Mouse (Mus musculus): ENCODE data around the gene Gimap9.

Gimap9 gene

DNA sequence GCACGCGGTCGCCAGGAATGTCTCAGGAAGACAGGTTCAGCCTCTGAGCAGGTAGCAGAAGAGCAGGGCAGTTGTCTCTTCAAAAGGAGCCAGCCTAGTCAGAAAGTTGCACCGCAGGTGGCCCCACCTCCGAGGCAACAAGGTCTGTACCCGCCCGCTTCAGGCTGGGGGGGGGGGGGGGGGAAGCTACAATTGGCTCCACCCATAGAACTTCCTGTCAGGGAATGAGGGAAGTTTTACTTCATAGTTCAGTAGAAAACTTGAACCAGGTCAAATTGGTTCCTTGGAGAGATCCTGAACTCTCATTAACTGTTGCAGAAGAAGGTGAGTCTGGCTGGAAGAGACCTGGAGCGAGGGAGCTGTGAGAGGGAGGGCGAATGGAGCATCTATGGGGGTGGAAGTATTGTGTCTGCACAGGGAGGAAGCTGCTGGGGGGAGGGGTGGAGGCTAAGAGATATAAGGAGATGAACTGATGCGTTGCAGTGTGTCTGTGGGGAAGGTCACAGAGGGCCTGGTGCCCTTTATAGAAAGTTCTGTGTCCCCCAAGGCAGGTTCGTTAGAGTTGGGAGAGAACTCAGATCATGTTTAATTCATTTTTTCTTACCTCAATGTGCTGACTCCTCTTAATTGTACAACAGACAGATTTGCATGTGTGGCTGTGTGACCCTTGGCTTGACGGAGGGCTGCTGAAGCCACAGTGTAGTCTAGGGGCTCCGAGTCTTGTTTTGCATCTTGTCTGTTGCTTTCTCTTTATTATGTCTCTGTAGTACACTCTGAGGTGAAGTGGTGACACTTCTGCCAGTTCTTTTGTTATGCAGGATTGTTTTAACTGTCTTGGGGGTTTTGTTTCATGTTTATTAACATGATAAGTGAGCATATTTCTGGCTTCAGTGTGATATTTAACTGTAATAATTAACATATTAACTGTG lies at the start of gene Gimap9:
Gene Gimap9, plus strand, starts transcription at position 199 of the 929 bp plus-strand sequence.
- peak; percentile 95 for DNase-seq

DNA sequence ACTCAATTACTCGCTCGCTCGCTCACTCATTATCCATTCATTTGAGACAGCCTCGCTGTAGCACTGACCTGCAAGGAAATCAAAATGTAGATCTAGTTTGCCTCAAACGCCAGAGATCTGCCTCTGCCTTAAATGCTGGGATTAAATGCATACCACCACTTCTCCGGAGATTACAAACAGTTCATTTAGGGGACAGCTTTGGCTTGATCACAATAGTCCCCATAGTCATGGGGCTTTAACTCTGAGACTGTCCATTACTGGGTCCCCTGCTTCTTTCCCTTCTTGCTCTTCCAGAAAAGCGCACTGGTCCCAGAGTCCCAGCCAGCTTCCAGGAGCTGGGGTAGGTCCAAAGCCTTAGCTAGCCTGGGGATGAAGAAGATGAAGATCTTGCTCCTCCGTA lies 49.5 kb upstream of the Gimap9 start, which contains the start of gene AI854703:
Gene AI854703, plus strand, starts transcription at position 301 of the 400 bp plus-strand sequence.
- no peak for DNase-seq

DNA sequence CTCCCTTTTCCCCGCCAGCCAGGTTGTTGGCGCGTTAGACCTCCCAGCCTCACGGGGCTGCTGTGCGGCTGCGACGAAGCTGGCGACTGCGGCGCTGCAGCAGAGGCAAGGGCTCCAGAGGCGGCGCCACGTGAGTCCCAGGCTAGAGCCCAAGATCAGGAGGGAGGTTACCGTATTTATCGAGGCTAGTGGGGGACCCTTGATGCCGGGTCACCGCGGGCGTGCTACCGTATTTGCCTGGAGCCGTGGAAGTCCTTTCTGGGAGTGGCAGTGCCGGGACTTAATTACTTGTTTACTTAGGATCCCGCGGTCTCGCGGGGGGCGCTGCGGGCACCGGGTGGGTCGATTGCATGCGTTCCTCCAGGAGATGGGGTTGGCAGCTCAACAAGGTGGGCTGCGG lies 48.9 kb upstream of the Gimap9 start:
- peak; percentile 97 for DNase-seq

DNA sequence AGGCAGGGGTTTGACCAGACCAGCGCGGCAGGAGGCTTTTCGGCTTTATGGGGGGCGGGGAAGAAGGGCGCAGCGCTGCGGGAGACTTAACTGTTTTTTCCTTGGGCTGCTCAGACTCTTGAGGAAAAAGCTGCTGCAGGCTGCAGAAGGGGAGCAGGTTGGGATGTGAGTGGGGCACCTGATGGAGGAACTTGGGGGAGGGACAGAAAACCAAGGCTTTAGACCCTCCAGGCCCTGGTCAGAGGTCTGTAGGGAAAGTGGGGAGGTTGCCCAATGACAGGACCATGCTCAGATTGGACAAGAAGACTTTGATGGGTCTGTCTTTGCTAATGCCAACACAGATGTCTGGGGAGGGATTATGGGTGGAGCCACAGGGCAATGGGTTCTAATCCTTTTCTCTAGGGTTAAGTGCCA lies 48.4 kb upstream of the Gimap9 start:
- DNase-seq = peak; percentile 89

DNA sequence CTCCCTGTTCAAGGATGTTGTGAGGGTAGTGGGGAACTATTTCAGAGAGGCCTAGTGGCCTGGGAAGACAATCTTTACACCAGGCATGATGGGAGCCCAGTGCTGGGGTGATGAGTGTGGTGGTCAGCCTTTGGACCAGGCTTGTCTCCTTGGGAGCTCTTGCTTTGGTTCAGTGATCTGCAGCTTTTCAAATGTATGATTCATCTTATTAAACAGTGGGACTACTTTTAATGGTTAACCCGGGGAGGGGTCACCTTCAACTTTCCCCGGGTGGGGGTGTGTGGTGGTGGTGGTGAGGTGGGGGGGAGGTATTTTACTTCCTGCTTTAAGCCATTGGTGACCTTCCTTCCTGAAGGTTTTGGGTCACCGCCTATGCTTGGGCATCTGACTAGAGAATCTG lies 47.6 kb upstream of the Gimap9 start:
- peak; percentile 86 for DNase-seq

DNA sequence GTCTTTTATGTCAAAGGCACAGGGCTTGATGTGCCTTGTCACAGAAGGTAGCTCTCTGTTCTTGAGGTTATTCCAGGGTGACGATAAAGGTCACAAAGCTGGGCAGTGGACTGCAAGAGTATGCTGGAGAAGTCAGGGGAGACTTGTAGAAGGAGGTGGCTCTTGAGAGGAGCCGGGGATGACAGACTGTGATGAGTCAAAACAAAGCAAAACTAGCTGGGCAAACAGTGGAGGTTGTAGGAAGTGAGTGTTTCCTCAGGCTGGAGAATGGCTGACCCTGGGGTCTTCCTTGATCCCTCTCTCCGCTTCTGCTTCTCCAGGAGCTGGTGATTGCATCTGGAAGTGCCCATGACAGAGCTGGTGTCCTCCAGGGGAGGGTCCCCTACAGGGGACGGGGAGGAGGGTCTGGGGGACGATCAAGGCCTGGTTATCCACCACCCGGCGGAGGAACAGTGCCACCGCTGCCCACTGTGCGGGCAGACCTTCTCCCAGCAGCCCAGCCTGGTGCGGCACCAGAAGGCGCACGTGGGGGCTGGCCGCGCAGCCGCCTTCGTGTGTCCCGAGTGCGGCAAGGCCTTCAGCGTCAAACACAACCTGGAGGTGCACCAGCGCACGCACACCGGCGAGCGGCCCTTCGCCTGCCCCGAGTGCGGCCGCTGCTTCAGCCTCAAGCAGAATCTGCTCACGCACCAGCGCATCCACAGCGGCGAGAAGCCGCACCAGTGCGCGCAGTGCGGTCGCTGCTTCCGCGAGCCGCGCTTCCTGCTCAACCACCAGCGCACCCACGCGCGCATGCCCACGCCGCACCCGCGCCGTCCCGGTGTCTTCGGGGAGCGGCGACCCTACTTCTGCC lies 46.9 kb upstream of the Gimap9 start:
- DNase-seq = peak; percentile 93

DNA sequence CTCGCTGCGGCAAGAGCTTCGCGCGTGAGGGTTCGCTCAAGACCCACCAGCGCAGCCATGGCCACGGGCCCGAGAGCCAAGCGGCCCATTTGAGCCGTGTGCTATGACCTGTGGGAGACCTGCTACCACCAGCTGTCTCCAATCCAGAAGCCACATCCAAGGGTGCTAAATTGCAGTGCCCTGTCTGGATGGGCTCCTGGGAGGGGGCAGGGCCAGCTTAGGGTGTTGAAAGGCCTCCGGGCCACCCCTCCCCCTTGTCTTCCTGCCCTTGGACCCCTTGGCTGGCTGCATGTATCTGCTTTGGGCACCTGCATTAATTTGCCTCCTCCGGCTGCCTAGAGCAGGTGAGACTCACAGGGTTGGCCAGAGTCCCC lies 46.3 kb upstream of the Gimap9 start:
- peak; percentile 93 for DNase-seq

DNA sequence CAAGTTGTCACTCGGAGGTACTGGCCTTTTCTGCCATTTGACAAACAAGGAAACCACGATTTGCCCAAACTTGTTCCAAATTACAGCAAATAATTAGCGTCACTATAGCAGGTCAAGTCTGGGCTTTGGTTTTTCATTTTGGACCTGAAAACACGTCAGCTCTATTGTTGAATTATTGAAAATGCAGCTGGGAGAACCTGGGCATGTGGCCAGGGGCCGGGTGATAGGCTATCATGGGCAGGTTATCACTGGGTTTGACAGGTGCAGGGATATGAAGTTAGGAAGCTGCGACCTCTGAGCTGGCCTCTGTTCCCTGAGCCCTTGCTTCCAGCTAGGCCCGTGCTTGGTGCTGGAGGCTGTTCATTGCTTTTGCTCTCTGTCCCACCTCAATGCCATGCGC lies 45.1 kb upstream of the Gimap9 start:
- DNase-seq = peak; percentile 83

DNA sequence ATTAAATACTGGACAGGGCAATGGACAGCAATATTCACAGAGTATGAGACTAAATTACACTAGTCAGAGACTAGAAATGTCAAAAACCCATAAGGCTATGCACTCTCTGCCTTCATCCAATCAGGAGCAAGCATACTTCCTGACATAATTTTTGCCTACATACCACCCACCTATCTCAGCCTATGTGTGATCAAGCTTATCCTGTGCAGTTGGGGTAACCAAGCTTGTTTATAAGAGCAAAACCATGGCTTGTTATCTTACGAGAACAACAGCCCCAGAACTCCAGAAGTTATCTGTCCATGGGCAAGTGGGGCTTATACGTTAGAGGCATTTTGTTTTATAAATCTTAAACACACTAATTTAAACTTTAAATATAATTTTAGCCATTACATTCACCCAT lies 40.8 kb upstream of the Gimap9 start:
- DNase-seq = peak; percentile 35

DNA sequence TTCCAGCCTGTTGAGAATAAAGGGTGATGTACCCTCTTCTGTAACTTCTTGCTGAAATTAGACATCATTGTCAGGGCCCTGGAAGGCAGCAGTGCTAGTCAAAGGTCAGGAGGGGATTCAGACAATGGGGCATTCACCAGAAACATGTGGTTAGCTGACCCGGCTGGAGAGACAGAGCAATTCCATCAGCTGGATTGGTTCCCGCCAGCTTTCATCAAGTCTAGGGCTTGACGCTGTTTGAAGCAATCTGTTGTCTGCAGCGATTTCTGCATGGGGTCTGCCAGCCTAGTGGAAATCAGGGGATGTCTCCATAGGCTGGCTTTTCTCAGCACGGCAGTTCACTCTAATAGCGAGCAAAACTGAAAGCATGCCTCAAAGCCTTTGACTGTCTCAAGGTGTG lies 39.4 kb upstream of the Gimap9 start:
- peak; percentile 94 for DNase-seq

DNA sequence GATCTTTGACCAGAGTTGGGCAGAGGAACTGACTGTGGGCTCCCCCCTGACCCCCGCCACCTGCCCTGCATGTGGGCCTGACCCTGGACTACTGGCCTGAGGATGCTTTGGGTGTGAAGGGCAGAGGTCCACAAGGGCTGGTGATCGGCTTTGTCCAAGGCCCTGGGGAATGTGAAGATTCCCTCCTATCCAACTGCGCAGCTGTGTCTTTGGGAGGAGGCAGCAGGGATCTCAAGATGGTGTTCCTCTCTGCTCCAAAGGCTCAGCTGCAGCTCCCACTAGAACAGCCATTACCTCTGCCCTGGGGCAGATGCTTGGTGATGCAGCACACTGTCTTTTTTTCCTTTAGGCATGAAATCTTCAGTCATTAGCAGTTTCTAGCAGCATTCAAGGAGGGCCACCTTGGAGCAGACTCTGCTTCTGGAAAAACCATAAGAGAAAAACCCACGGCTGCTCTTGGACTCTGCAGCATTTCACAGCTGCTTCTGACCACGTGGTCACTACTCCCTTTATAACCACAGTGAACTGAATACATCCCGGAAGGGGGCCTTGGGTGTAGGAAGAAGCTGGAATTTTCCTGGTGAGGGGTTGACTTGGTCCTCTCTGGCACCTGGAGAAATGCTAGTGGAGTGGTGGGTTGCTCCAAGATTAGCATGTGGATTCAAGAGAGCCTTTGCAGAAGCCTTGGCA lies 38.0 kb upstream of the Gimap9 start:
- DNase-seq = peak; percentile 96

DNA sequence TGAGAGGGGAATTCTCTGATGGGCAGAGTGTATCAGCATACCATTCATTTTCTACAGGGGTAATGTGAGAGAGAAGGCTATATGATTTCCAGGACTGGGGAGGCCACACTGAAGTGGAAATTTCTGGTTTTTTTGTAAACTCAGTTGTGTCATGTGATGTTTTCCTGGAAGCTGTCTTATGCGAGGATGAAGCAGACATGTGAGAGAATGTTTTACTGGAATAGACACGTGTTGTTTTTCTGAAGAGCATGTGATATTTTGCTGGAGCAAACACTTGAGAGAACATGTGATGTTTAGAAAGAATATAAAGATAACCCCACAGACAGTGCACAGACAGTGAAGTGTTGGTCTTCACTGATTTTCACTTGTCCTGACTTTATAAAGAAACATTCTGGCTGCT lies 37.4 kb upstream of the Gimap9 start:
- DNase-seq = no peak

DNA sequence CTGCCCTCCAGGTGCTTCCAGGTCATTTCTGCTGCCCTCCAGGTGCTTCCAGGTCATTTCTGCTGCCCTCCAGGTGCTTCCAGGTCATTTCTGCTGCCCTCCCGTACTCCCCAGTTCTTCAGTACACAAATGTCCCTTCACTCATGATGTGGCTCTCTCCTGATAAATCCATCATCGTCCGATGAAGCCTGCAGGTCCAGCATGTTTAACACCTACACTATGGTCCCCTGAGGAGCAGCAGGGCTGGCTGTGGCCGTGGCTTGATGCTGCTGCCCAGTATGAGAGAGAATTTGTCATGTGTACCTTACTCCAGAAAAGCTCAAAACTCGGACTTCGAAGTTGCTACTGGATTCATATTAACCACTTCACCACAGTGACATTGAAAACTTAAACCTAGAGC lies 34.5 kb upstream of the Gimap9 start:
- peak; percentile 71 for DNase-seq

DNA sequence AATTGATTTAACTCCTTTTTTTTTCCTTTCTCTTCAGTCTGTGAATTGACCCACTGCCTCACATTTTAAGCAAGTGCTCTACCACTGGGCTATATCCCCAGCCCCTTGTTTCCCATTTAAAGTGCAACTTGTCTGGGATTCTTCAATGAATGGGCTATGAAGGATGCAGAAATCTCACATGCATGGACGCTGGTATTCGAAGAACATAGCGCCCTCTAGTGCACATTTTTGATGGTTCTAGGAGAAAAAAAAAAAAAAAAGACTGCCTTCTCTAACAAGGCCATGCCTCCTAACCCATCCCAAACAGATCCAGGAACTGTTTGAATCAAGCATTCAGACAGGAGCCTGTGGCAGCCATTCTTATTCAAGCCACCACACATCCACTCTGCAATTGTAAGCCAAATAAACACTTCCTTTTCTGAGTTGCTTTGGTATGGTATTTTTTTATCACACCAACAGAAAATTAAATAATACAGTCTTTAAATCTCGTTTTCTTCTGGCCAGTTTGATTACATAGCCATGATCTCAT lies 33.1 kb upstream of the Gimap9 start:
- DNase-seq = peak; percentile 84

DNA sequence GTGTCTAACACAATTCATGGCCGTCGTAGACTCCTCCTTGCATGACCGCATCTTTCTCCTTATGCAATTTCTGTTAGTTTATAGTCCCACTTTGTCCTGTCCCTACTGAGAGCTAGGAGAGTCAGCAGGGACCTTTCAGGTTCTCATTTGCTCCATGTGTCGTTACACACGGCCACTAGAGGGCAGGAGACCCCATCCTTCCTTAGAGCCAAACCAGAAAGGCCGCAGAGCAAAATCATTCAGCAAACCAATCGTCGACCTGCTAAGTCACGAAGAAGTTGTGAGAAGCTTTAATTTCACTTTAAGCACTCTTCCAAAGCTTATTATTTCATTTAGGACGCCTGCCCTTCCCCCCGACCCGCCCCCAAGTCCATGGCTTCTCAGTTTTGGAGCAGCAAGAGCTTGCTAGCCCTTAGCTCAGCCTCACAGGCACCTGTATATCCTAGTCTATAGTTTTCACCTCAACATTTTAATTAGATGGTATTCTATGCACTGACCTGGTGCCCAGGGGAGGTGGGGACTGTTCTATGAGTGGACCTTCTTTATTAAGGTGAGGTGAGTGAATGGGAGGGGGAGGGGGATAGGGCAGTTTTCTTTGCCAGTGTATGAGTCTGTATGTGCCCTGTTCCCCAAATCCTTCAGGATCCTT lies 30.1 kb upstream of the Gimap9 start:
- peak; percentile 96 for DNase-seq

DNA sequence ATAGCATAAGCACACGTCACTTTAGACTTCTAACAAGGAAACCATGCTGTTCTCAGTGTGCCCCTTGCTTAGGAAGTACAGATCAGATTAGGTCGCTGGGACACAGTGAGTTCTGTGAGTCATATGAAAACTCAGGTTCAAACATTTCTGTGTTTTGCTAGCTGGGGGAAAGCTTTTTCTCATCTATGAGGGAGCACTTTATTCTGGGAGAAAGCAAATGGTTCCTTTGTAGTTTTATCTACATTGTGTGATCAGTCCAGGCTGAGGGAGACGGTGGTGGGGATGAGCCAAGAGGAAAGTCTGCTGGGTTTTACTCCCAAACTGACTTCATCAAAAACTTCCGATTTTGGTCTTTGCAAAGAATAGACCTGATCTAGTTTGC lies 29.6 kb upstream of the Gimap9 start:
- DNase-seq = peak; percentile 72

DNA sequence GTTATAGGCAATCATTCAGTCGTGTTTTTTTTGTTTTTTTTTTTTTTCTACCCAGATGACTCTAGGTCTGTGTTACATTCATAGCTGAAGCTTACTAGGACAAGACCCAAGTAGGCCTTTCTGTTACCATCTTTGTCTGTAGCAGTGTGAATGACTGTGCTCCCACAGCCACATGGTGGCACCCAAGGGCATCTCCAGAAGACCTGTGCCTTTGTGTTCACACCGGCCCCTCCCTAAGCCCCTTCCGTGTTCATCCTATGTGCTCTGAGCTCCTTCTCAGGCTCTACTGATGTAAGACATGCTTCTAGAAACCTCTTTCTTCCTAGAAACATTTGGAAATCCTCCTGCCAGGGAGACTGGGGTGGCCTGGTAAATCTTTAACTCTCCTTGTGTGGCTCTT lies 28.9 kb upstream of the Gimap9 start, which contains the start of gene Gimap8:
Gene Gimap8, plus strand, starts transcription at position 240 of the 400 bp plus-strand sequence.
- DNase-seq = peak; percentile 97

DNA sequence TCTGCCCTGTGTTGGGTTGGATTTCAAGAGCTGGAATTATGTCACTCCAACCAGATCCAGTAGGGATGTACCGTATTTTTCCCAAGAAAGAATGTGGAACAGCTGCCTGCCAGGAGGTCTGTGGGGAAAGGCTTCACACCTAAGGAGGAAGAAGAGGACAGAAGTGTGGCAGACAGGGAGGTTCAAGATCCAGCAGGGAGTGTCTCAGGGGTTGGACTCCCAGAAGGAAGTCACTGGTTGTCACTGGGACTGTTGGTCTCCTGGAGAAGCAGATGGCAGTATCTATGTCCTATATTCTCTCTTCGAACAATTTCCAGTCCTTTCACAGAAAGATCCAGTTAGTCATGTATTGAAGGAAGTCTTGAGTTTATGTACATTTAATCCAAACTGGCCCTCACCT lies 28.3 kb upstream of the Gimap9 start:
- DNase-seq = peak; percentile 85

DNA sequence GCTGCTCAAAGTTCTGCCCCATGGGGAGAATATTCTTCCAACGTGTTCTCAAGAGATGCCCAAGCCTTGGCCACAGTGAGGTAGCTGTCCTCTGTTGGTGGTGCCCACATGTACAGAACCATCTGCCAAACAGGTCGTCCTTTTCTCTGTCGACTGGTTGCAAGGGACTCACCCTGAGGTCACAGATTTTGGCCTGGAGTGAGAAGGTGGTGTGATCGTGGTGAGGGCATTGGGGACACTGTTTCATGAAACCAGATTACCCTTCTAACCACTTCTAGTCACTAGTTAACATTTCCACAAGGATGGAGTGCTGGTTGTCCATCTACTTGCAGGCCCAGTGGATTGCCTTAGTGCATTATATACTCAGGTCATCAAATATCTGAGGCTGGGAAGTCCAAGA lies 27.1 kb upstream of the Gimap9 start:
- DNase-seq = peak; percentile 84

DNA sequence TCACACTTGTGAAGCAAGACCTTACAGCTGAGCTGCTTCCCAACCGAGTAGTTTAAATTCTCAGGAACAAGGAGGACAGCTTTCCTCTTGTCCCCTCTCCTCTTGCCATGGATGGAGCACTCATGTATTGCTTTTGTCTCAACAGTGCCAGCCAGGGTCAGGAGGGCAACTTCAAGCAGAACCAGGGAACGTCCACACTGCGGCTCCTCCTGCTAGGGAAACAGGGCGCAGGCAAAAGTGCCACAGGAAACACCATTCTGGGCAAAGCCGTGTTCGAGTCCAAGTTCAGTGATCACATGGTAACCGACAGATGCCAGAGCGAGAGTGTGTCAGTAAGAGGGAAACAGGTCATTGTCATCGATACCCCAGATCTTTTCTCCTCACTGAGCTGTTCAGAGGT lies 25.9 kb upstream of the Gimap9 start:
- peak; percentile 75 for DNase-seq

DNA sequence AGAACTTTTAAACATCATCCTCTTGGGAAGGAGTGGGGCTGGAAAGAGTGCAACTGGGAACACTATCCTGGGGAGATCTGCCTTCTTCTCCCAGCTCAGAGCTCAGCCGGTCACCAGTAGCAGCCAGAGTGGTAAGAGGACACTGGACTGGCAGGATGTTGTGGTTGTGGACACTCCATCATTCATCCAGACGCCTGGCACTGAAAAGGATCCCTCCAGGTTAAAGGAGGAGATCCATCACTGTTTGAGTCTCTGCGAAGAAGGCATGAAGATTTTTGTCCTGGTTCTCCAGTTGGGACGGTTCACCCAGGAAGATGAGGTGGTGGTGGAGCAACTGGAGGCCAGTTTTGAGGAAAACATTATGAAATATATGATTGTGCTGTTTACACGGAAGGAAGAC lies 17.2 kb upstream of the Gimap9 start:
- DNase-seq = peak; percentile 73

DNA sequence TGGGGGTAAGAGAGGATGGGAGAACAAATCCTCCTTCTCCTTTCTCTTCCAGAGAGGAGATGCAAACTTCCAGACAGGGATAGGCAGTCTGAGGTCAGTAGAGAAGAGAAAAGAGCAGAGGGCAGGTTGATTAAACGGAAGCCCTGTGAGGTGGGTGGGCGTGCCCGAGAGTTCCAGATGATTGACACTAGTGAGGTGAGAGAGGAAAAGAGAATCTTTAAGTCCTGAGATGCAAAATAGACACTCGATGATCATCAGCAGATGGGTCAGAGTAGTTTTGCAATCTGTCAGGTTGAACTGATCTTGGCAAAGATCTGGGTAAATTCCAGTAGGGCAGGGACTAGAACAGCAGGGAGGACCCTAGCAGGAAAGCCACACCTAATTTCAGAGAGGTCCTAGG lies 11.2 kb upstream of the Gimap9 start:
- no peak for DNase-seq

Data from heart, adult 11 months (tissue).